Mouse (Mus musculus): ENCODE data around the gene Prrt1.

GRCm38 (mm10) chr17:34658591-34658990 lies 29.3 kb downstream of the Prrt1 start:
- TF ChIP-seq CTCF (conservative IDR thresholded peaks at IDR 0.05 in 1 of 2, IDR thresholded peaks at IDR 0.05 in 1 of 2; ENCODE audit: low read depth in 2 of 2, low read length in 2 of 2) (no peak), BHLHE40 (IDR thresholded peaks at IDR 0.05; ENCODE audit: low read depth, low read length) (no peak), EP300 (IDR thresholded peaks at IDR 0.05; ENCODE audit: low read length) (no peak), POLR2A (IDR thresholded peaks at IDR 0.05; ENCODE audit: low read depth, low read length) (no peak), SIN3A (IDR thresholded peaks at IDR 0.05; ENCODE audit: low read length) (no peak), ZC3H11A (IDR thresholded peaks at IDR 0.05; ENCODE audit: low read depth, low read length) (no peak), SMC3 (IDR thresholded peaks at IDR 0.05; ENCODE audit: low read depth, low read length) (no peak), PAX5 (IDR thresholded peaks at IDR 0.05; ENCODE audit: low read length) (no peak), NRF1 (IDR thresholded peaks at IDR 0.05; ENCODE audit: low read depth, low read length) (no peak), HCFC1 (IDR thresholded peaks at IDR 0.05; ENCODE audit: low read depth, low read length) (no peak)
